Mouse (Mus musculus) hindbrain, embryonic 12.5 days (tissue): ENCODE results near the gene Prx. TPM values are rescaled to one million over a fixed set of nuclear protein-coding genes. Genes with fewer than 3 reads are reported as not detected.

Experiments used
- ATAC-seq: fragments of 200-750 bp; cut with Nextera tagmentation; 2 replicates; pipeline ENCODE4 v1.8.0; 2017; ENCODE audit warnings: moderate TSS enrichment; ENCODE audit not compliant: low FRiP score
- H3K27ac ChIP-seq: fragments of 300-500 bp; sonication (generic); 2 replicates; pipeline ENCODE4 v1.5.1; 2016; ENCODE audit warnings: mild to moderate bottlenecking
- H3K27me3 ChIP-seq: fragments of 300-500 bp; sonication (generic); 2 replicates; pipeline ENCODE4 v1.6.1; 2016; ENCODE audit warnings: mild to moderate bottlenecking
- H3K36me3 ChIP-seq: fragments of 300-500 bp; sonication (generic); 2 replicates; pipeline ENCODE4 v1.6.1; 2016; ENCODE audit warnings: mild to moderate bottlenecking
- H3K4me1 ChIP-seq: fragments of 300-500 bp; sonication (generic); 2 replicates; pipeline ENCODE4 v1.6.1; 2016
- H3K4me2 ChIP-seq: fragments of 300-500 bp; sonication (generic); replicated peaks from 2 replicates; pipeline ENCODE4 v1.6.1; 2016; ENCODE audit warnings: mild to moderate bottlenecking
- H3K4me3 ChIP-seq: fragments of 300-500 bp; sonication (generic); 2 replicates; pipeline ENCODE4 v1.5.1; 2016; ENCODE audit warnings: mild to moderate bottlenecking
- H3K9ac ChIP-seq: fragments of 300-500 bp; sonication (generic); 2 replicates; pipeline ENCODE4 v1.6.1; 2016; ENCODE audit warnings: mild to moderate bottlenecking, moderate library complexity
- H3K9me3 ChIP-seq: fragments of 300-500 bp; sonication (generic); replicated peaks from 2 replicates; pipeline ENCODE4 v1.6.1; 2016; ENCODE audit warnings: mild to moderate bottlenecking
- WGBS: fragments of 180-500 bp; shearing (Covaris S2); methylation state at CpG from one replicate; pipeline ENCODE4 v1.1.7; 2016; 5-methylcytosine and 5-hydroxymethylcytosine counted together
- polyA plus RNA-seq: library from polyadenylated mRNA; unstranded; fragments of >200 nt; fragmentation: Nextera tagmentation; extraction: Ambion mirVana; gene quantifications from 2 replicates; pipeline ENCODE4 v1.2.1, GENCODE M21; 2016

Gene Prx
- polyA plus RNA-seq, result 2.5 and 3.5 TPM in 2 replicates

GRCm38 (mm10) chr7:27499036-27499435 is at the start of gene Prx:
Gene Prx (plus strand): TSS chr7:27499324.
- no peak for ATAC-seq
- H3K4me3 ChIP-seq, result no peak within 1 kb of the TSS
- H3K4me2 ChIP-seq, result no peak within 1 kb of the TSS
- H3K27ac ChIP-seq, result no peak within 1 kb of the TSS
- WGBS, result 46% methylated on average over 3 of the region's 3 CpGs
- H3K27me3 ChIP-seq, result no peaks in the 10 kb centered on the region
- no peaks in the 10 kb centered on the region for H3K4me1 ChIP-seq
- H3K36me3 ChIP-seq, result no peaks in the 10 kb centered on the region
- H3K9me3 ChIP-seq, result no peaks in the 10 kb centered on the region
- H3K9ac ChIP-seq, result no peak within 1 kb of the TSS

GRCm38 (mm10) chr7:27451359-27451758 is 47.8 kb upstream of the Prx start:
- no peak overlapping the region for H3K4me2 ChIP-seq
- H3K9me3 ChIP-seq, result no peaks in the 10 kb centered on the region
- H3K4me1 ChIP-seq, result peaks cover 7% of the 10 kb centered on the region; the same call in 1 of the 2 replicates
- H3K9ac ChIP-seq, result no peak overlapping the region
- H3K27ac ChIP-seq, result no peak overlapping the region
- H3K36me3 ChIP-seq, result no peaks in the 10 kb centered on the region
- WGBS, result 95% methylated on average over 2 of the region's 2 CpGs
- peaks cover 17% of the 10 kb centered on the region for H3K27me3 ChIP-seq
- no peak for ATAC-seq
- no peak overlapping the region for H3K4me3 ChIP-seq

- WGBS, result 55% methylated on average over 13 of the region's 13 CpGs
- no peak for ATAC-seq
- Histone ChIP-seq H3K9me3 (no peaks in the 10 kb centered on the region), H3K4me3 (no peak overlapping the region), H3K36me3 (no peaks in the 10 kb centered on the region), H3K27me3 (peaks cover 9% of the 10 kb centered on the region; the same call in 1 of the 2 replicates), H3K4me2 (no peak overlapping the region), H3K4me1 (peaks cover 2% of the 10 kb centered on the region; the same call in 1 of the 2 replicates), H3K27ac (no peak overlapping the region), H3K9ac (no peak overlapping the region)
These were observed 46.8 kb upstream of the Prx start for GRCm38 (mm10) chr7:27452206-27452770.

GRCm38 (mm10) chr7:27454461-27455121 is 44.5 kb upstream of the Prx start:
- H3K9ac ChIP-seq, result no peak overlapping the region
- H3K27ac ChIP-seq, result no peak overlapping the region
- no peaks in the 10 kb centered on the region for H3K4me1 ChIP-seq
- no peaks in the 10 kb centered on the region for H3K36me3 ChIP-seq
- no peak for ATAC-seq
- H3K4me2 ChIP-seq, result no peak overlapping the region
- H3K9me3 ChIP-seq, result no peaks in the 10 kb centered on the region
- H3K4me3 ChIP-seq, result no peak overlapping the region
- 78% methylated on average over 10 of the region's 10 CpGs for WGBS
- no peaks in the 10 kb centered on the region for H3K27me3 ChIP-seq

GRCm38 (mm10) chr7:27455273-27455672 is 43.9 kb upstream of the Prx start:
- WGBS, result 93% methylated on average over 3 of the region's 3 CpGs

GRCm38 (mm10) chr7:27458614-27459013 is 40.5 kb upstream of the Prx start:
- H3K9ac ChIP-seq, result no peak overlapping the region
- no peaks in the 10 kb centered on the region for H3K36me3 ChIP-seq
- H3K9me3 ChIP-seq, result no peaks in the 10 kb centered on the region
- WGBS, result 92% methylated on average over 4 of the region's 4 CpGs
- ATAC-seq, result no peak
- no peak overlapping the region for H3K27ac ChIP-seq
- H3K27me3 ChIP-seq, result no peaks in the 10 kb centered on the region
- H3K4me2 ChIP-seq, result no peak overlapping the region
- no peaks in the 10 kb centered on the region for H3K4me1 ChIP-seq
- no peak overlapping the region for H3K4me3 ChIP-seq

More at GRCm38 (mm10) chr7:27455273-27455672, 43.9 kb upstream of the Prx start:
- no peaks in the 10 kb centered on the region for H3K9me3 ChIP-seq
- H3K27me3 ChIP-seq, result no peaks in the 10 kb centered on the region
- ATAC-seq, result no peak
- H3K4me1 ChIP-seq, result no peaks in the 10 kb centered on the region
- no peaks in the 10 kb centered on the region for H3K36me3 ChIP-seq
- no peak overlapping the region for H3K9ac ChIP-seq
- no peak overlapping the region for H3K27ac ChIP-seq
- H3K4me3 ChIP-seq, result no peak overlapping the region
- H3K4me2 ChIP-seq, result no peak overlapping the region

GRCm38 (mm10) chr7:27459640-27460039 is 39.5 kb upstream of the Prx start:
- H3K4me3 ChIP-seq, result no peak overlapping the region
- H3K4me2 ChIP-seq, result no peak overlapping the region
- no peaks in the 10 kb centered on the region for H3K27me3 ChIP-seq
- no peaks in the 10 kb centered on the region for H3K9me3 ChIP-seq
- H3K4me1 ChIP-seq, result no peaks in the 10 kb centered on the region
- no peaks in the 10 kb centered on the region for H3K36me3 ChIP-seq
- ATAC-seq, result no peak
- no peak overlapping the region for H3K27ac ChIP-seq
- no peak overlapping the region for H3K9ac ChIP-seq
- 91% methylated on average over 5 of the region's 5 CpGs for WGBS

- no peaks in the 10 kb centered on the region for H3K9me3 ChIP-seq
- H3K27ac ChIP-seq, result no peak overlapping the region
- WGBS, result 86% methylated on average over 6 of the region's 6 CpGs
- no peaks in the 10 kb centered on the region for H3K27me3 ChIP-seq
- H3K4me1 ChIP-seq, result no peaks in the 10 kb centered on the region
- no peak overlapping the region for H3K9ac ChIP-seq
- no peak overlapping the region for H3K4me2 ChIP-seq
- no peak for ATAC-seq
- no peaks in the 10 kb centered on the region for H3K36me3 ChIP-seq
- no peak overlapping the region for H3K4me3 ChIP-seq
These were observed 38.6 kb upstream of the Prx start for GRCm38 (mm10) chr7:27460477-27460876.

GRCm38 (mm10) chr7:27467648-27468047 is 31.5 kb upstream of the Prx start:
- H3K4me1 ChIP-seq, result peaks cover 8% of the 10 kb centered on the region
- 45% methylated on average over 4 of the region's 4 CpGs for WGBS
- no peak overlapping the region for H3K4me2 ChIP-seq
- H3K9ac ChIP-seq, result no peak overlapping the region
- no peaks in the 10 kb centered on the region for H3K9me3 ChIP-seq
- no peak for ATAC-seq
- no peaks in the 10 kb centered on the region for H3K36me3 ChIP-seq
- H3K27ac ChIP-seq, result no peak overlapping the region
- H3K4me3 ChIP-seq, result no peak overlapping the region
- H3K27me3 ChIP-seq, result no peaks in the 10 kb centered on the region

- H3K27me3 ChIP-seq, result no peaks in the 10 kb centered on the region
- H3K27ac ChIP-seq, result no peak overlapping the region
- no peak for ATAC-seq
- H3K4me2 ChIP-seq, result no peak overlapping the region
- no peaks in the 10 kb centered on the region for H3K9me3 ChIP-seq
- 90% methylated on average over 11 of the region's 11 CpGs for WGBS
- 0 out of 2 replicates have a peak, but pooled peaks cover 7% of the 10 kb centered on the region for H3K36me3 ChIP-seq
- peaks cover 16% of the 10 kb centered on the region for H3K4me1 ChIP-seq
- H3K9ac ChIP-seq, result no peak overlapping the region
- H3K4me3 ChIP-seq, result no peak overlapping the region
These were observed 27.6 kb upstream of the Prx start for GRCm38 (mm10) chr7:27471390-27472120.

GRCm38 (mm10) chr7:27472596-27472995 is 26.5 kb upstream of the Prx start:
- Histone ChIP-seq H3K9ac (no peak overlapping the region), H3K4me1 (peaks cover 13% of the 10 kb centered on the region), H3K27me3 (no peaks in the 10 kb centered on the region), H3K36me3 (0 out of 2 replicates have a peak, but pooled peaks cover 13% of the 10 kb centered on the region), H3K27ac (peak overlapping the region; percentile 92; the same call in 1 of the 2 replicates), H3K4me3 (peak overlapping the region; percentile 71; the same call in 1 of the 2 replicates), H3K4me2 (peak overlapping the region; percentile 75), H3K9me3 (no peaks in the 10 kb centered on the region)
- no peak for ATAC-seq
- 52% methylated on average over 7 of the region's 7 CpGs for WGBS

- Histone ChIP-seq H3K9ac (peak within 1 kb of the TSS; percentile 69), H3K36me3 (peaks cover 20% of the 10 kb centered on the region; the same call in 1 of the 2 replicates), H3K9me3 (no peaks in the 10 kb centered on the region), H3K27ac (peak within 1 kb of the TSS; percentile 92), H3K27me3 (no peaks in the 10 kb centered on the region), H3K4me3 (peak within 1 kb of the TSS; percentile 71), H3K4me2 (peak within 1 kb of the TSS; percentile 75), H3K4me1 (peaks cover 11% of the 10 kb centered on the region)
- under 1% methylated on average over 35 of the region's 36 CpGs for WGBS
- peak; percentile 95 for ATAC-seq
These were observed 25.8 kb upstream of the Prx start, which contains the start of gene Sertad3 for GRCm38 (mm10) chr7:27473156-27473834. Gene Sertad3 (plus strand): TSS chr7:27473768.
